Mouse (Mus musculus) liver, embryonic 14.5 days (tissue): ENCODE data around the gene Vps50. TPM values are rescaled to one million over a fixed set of nuclear protein-coding genes. Genes with fewer than 3 reads are reported as not detected.

Experiments used
- ATAC-seq: fragments of 200-750 bp; cut with Nextera tagmentation; 2 replicates; pipeline ENCODE4 v1.8.0; 2017; ENCODE audit warnings: moderate number of reproducible peaks, mild to moderate bottlenecking, moderate library complexity; ENCODE audit not compliant: insufficient read depth
- DNase-seq, 3 experiments: peaks; one replicate each; pipeline ENCODE4 v3.0.0-alpha.2; 2012 to 2013; ENCODE audit warnings: low read depth in 3 of 3, low spot score in 3 of 3
- H3K27ac ChIP-seq: fragments of 300-500 bp; sonication (generic); 2 replicates; pipeline ENCODE4 v1.5.1; 2014; ENCODE audit warnings: moderate library complexity, mild to moderate bottlenecking, control low read depth, inconsistent platforms
- H3K27me3 ChIP-seq: fragments of 300-500 bp; sonication (generic); 2 replicates; pipeline ENCODE4 v1.6.1; 2014; ENCODE audit warnings: mild to moderate bottlenecking, low read length, moderate library complexity; ENCODE audit not compliant: control insufficient read depth, insufficient read depth
- H3K36me3 ChIP-seq: fragments of 300-500 bp; sonication (generic); replicated peaks from 2 replicates; pipeline ENCODE4 v1.6.1; 2014; ENCODE audit warnings: low read depth; ENCODE audit not compliant: control insufficient read depth, insufficient read depth
- H3K4me1 ChIP-seq, 2 experiments: fragments of 200-500 bp in 1 of 2; fragments of 300-500 bp in 1 of 2; sonication (generic) in 1 of 2; replicated peaks; 2 replicates each; pipeline ENCODE4 v1.6.1; 2012 to 2014; ENCODE audit warnings: antibody characterized with exemption in 1 of 2, inconsistent platforms in 1 of 2, low read length in 1 of 2; ENCODE audit not compliant: control insufficient read depth in 2 of 2, insufficient read depth in 2 of 2
- H3K4me2 ChIP-seq: fragments of 300-500 bp; sonication (generic); 2 replicates; pipeline ENCODE4 v1.6.1; 2014; ENCODE audit warnings: low read depth, mild to moderate bottlenecking, control low read depth, moderate library complexity
- H3K4me3 ChIP-seq, 2 experiments: fragments of 200-500 bp in 1 of 2; fragments of 300-500 bp in 1 of 2; sonication (generic) in 1 of 2; 2 replicates each; pipeline ENCODE4 v1.5.1; 2012 to 2014; ENCODE audit warnings: low read depth in 2 of 2, low read length in 2 of 2, mild to moderate bottlenecking in 2 of 2, control low read depth in 1 of 2, inconsistent platforms in 1 of 2, moderate library complexity in 1 of 2; ENCODE audit not compliant: insufficient read depth in 1 of 2
- H3K9ac ChIP-seq: fragments of 300-500 bp; sonication (generic); replicated peaks from 2 replicates; pipeline ENCODE4 v1.6.1; 2014; ENCODE audit warnings: mild to moderate bottlenecking, control low read depth, moderate library complexity
- H3K9me3 ChIP-seq: fragments of 300-500 bp; sonication (generic); 2 replicates; pipeline ENCODE4 v1.6.1; 2016; ENCODE audit warnings: low read length, mixed read lengths; ENCODE audit not compliant: control insufficient read depth
- CTCF ChIP-seq: IDR thresholded peaks from 2 replicates; pipeline ENCODE4 v1.5.1; 2016; ENCODE audit warnings: antibody characterized with exemption, low read depth, control low read depth
- EP300 ChIP-seq: IDR thresholded peaks from 2 replicates; pipeline ENCODE4 v1.6.1; 2016; ENCODE audit warnings: antibody characterized with exemption, low read depth
- WGBS: fragments of 180-500 bp; shearing (Covaris S2); extraction: QIAGEN DNeasy Blood & Tissue Kit; methylation state at CpG from one replicate; pipeline ENCODE4 v1.1.7; 2014; ENCODE audit not compliant: insufficient replicate concordance; 5-methylcytosine and 5-hydroxymethylcytosine counted together
- polyA plus RNA-seq, 2 experiments: library from polyadenylated mRNA; depleted of rRNA in 1 of 2; stranded (reverse) in 1 of 2; unstranded in 1 of 2; fragments of >200 nt; fragmentation: Nextera tagmentation in 1 of 2; extraction: Ambion mirVana in 1 of 2; gene quantifications; 2 replicates each; pipeline versions ENCODE4 v1.2.1 to v1.2.3; 2012 to 2014

Gene Vps50
- 3.2 and 4.4 TPM in 2 replicates for polyA plus RNA-seq (2012; rRNA removed)
- 10.7 and 11.8 TPM in 2 replicates for polyA plus RNA-seq (2014; fragmentation: Nextera tagmentation; extraction: Ambion mirVana)

GRCm38 (mm10) chr6:3498162-3498848 is at the start of gene Vps50, which contains the start of gene Hepacam2:
TSS of gene Vps50 (plus strand) at chr6:3498382.
TSS of gene Hepacam2 (minus strand) at chr6:3498298.
- Histone ChIP-seq H3K27ac (no peak within 1 kb of the TSS), H3K4me2 (peak within 1 kb of the TSS; percentile 68), H3K9ac (peak within 1 kb of the TSS; percentile 69), H3K36me3 (no peaks in the 10 kb centered on the region), H3K27me3 (no peaks in the 10 kb centered on the region), H3K4me3 (peak within 1 kb of the TSS; percentile 70 to 99), H3K4me1 (peaks cover 0 to 9% of the 10 kb centered on the region in 2 experiments; a peak in 2 of 4 replicates), H3K9me3 (no peaks in the 10 kb centered on the region)
- peak; percentile 97 for ATAC-seq
- 1% methylated on average over 28 of the region's 28 CpGs for WGBS
- TF ChIP-seq EP300 (no peak), CTCF (no peak)
- DNase-seq: peak; percentile 79 to 82 (median 81)

- Histone ChIP-seq H3K4me2 (no peak overlapping the region), H3K27me3 (no peaks in the 10 kb centered on the region), H3K9ac (no peak overlapping the region), H3K36me3 (no peaks in the 10 kb centered on the region), H3K27ac (no peak overlapping the region), H3K9me3 (no peaks in the 10 kb centered on the region), H3K4me1 (no peaks in the 10 kb centered on the region), H3K4me3 (no peak overlapping the region)
- ATAC-seq: no peak
- DNase-seq: no peak
- TF ChIP-seq EP300: no peak
- no peak for TF ChIP-seq CTCF
- WGBS: 52% methylated on average over 5 of the region's 5 CpGs
These were observed 43.8 kb upstream of the Vps50 start for GRCm38 (mm10) chr6:3454421-3454820.

GRCm38 (mm10) chr6:3455944-3456536 is 42.1 kb upstream of the Vps50 start:
- Histone ChIP-seq H3K36me3 (no peaks in the 10 kb centered on the region), H3K4me2 (no peak overlapping the region), H3K4me3 (no peak overlapping the region), H3K9me3 (no peaks in the 10 kb centered on the region), H3K9ac (no peak overlapping the region), H3K27ac (no peak overlapping the region), H3K27me3 (no peaks in the 10 kb centered on the region), H3K4me1 (no peaks in the 10 kb centered on the region)
- no peak for DNase-seq
- no peak for TF ChIP-seq EP300
- no peak for TF ChIP-seq CTCF
- WGBS: 56% methylated on average over 11 of the region's 11 CpGs
- no peak for ATAC-seq

GRCm38 (mm10) chr6:3463026-3463425 is 35.2 kb upstream of the Vps50 start:
- H3K4me1 ChIP-seq: 0 out of 4 replicates have a peak, but pooled peaks cover 0 to 2% of the 10 kb centered on the region in 2 experiments
- DNase-seq (no peak), ATAC-seq (no peak)
- H3K27me3 ChIP-seq: no peaks in the 10 kb centered on the region
- no peaks in the 10 kb centered on the region for H3K9me3 ChIP-seq
- no peak overlapping the region for H3K9ac ChIP-seq
- TF ChIP-seq EP300 (no peak), CTCF (no peak)
- 57% methylated on average over 6 of the region's 6 CpGs for WGBS
- H3K4me3 ChIP-seq: no peak overlapping the region
- H3K4me2 ChIP-seq: no peak overlapping the region
- H3K27ac ChIP-seq: no peak overlapping the region
- no peaks in the 10 kb centered on the region for H3K36me3 ChIP-seq

GRCm38 (mm10) chr6:3463594-3463993 is 34.6 kb upstream of the Vps50 start:
- WGBS: 47% methylated on average over 2 of the region's 2 CpGs

More at GRCm38 (mm10) chr6:3463594-3463993, 34.6 kb upstream of the Vps50 start:
- 0 out of 4 replicates have a peak, but pooled peaks cover 0 to 2% of the 10 kb centered on the region in 2 experiments for H3K4me1 ChIP-seq
- H3K4me2 ChIP-seq: no peak overlapping the region
- DNase-seq (no peak), ATAC-seq (no peak)
- H3K27me3 ChIP-seq: no peaks in the 10 kb centered on the region
- no peak overlapping the region for H3K4me3 ChIP-seq
- no peak overlapping the region for H3K9ac ChIP-seq
- H3K9me3 ChIP-seq: no peaks in the 10 kb centered on the region
- H3K27ac ChIP-seq: no peak overlapping the region
- no peak for TF ChIP-seq EP300
- TF ChIP-seq CTCF: no peak
- H3K36me3 ChIP-seq: no peaks in the 10 kb centered on the region
